Mouse (Mus musculus) neural tube, embryonic 13.5 days (tissue): ENCODE measurements around the gene Ogfod3. TPM values are rescaled to one million over a fixed set of nuclear protein-coding genes. Genes with fewer than 3 reads are reported as not detected.

Experiments used
- ATAC-seq: fragments of 200-750 bp; cut with Nextera tagmentation; 2 replicates; pipeline ENCODE4 v1.8.0; 2017; ENCODE audit warnings: low read depth, mild to moderate bottlenecking, moderate TSS enrichment, moderate library complexity
- H3K27ac ChIP-seq: fragments of 300-500 bp; sonication (generic); replicated peaks from 2 replicates; pipeline ENCODE4 v1.5.1; 2015; ENCODE audit warnings: moderate library complexity, mild to moderate bottlenecking, inconsistent platforms
- H3K27me3 ChIP-seq: fragments of 300-500 bp; sonication (generic); 2 replicates; pipeline ENCODE4 v1.6.1; 2015; ENCODE audit warnings: mild to moderate bottlenecking, inconsistent platforms
- H3K36me3 ChIP-seq: fragments of 300-500 bp; sonication (generic); 2 replicates; pipeline ENCODE4 v1.6.1; 2015; ENCODE audit warnings: mild to moderate bottlenecking, inconsistent platforms
- H3K4me1 ChIP-seq: fragments of 300-500 bp; sonication (generic); replicated peaks from 2 replicates; pipeline ENCODE4 v1.6.1; 2015; ENCODE audit warnings: inconsistent platforms
- H3K4me2 ChIP-seq: fragments of 300-500 bp; sonication (generic); 2 replicates; pipeline ENCODE4 v1.6.1; 2015; ENCODE audit warnings: inconsistent platforms, mild to moderate bottlenecking, moderate library complexity
- H3K4me3 ChIP-seq: fragments of 300-500 bp; sonication (generic); 2 replicates; pipeline ENCODE4 v1.5.1; 2015; ENCODE audit warnings: mild to moderate bottlenecking, inconsistent platforms
- H3K9ac ChIP-seq: fragments of 300-500 bp; sonication (generic); 2 replicates; pipeline ENCODE4 v1.6.1; 2015; ENCODE audit warnings: moderate library complexity, mild to moderate bottlenecking, inconsistent platforms
- H3K9me3 ChIP-seq: fragments of 300-500 bp; sonication (generic); 2 replicates; pipeline ENCODE4 v1.6.1; 2016; ENCODE audit warnings: inconsistent platforms
- WGBS: fragments of 180-500 bp; shearing (Covaris S2); methylation state at CpG from one replicate; pipeline ENCODE4 v1.1.7; 2015; 5-methylcytosine and 5-hydroxymethylcytosine counted together
- polyA plus RNA-seq: library from polyadenylated mRNA; unstranded; fragments of >200 nt; fragmentation: Nextera tagmentation; extraction: Ambion mirVana; gene quantifications from 2 replicates; pipeline ENCODE4 v1.2.1, GENCODE M21; 2015

The Ogfod3 gene
- polyA plus RNA-seq, 1 experiment from 2014 or later = 26.3 TPM

GRCm38 (mm10) chr11:121143325-121144015 is 61.0 kb downstream of the Ogfod3 start:
- H3K9ac ChIP-seq = no peak overlapping the region
- no peaks in the 10 kb centered on the region for H3K9me3 ChIP-seq
- ATAC-seq = no peak
- no peaks in the 10 kb centered on the region; the same call in 1 of the 2 replicates for H3K27me3 ChIP-seq
- H3K4me3 ChIP-seq = no peak overlapping the region
- H3K36me3 ChIP-seq = no peaks in the 10 kb centered on the region
- 0 out of 2 replicates have a peak, but pooled peaks cover 3% of the 10 kb centered on the region for H3K4me1 ChIP-seq
- 81% methylated on average over 9 of the region's 9 CpGs for WGBS
- H3K4me2 ChIP-seq = no peak overlapping the region
- H3K27ac ChIP-seq = no peak overlapping the region

GRCm38 (mm10) chr11:121138732-121139131 is 65.8 kb downstream of the Ogfod3 start:
- no peaks in the 10 kb centered on the region; the same call in 1 of the 2 replicates for H3K27me3 ChIP-seq
- no peak overlapping the region for H3K4me2 ChIP-seq
- 0 out of 2 replicates have a peak, but pooled peaks cover 3% of the 10 kb centered on the region for H3K4me1 ChIP-seq
- H3K27ac ChIP-seq = no peak overlapping the region
- 56% methylated on average over 6 of the region's 6 CpGs for WGBS
- H3K36me3 ChIP-seq = no peaks in the 10 kb centered on the region
- no peaks in the 10 kb centered on the region for H3K9me3 ChIP-seq
- no peak overlapping the region for H3K9ac ChIP-seq
- no peak overlapping the region for H3K4me3 ChIP-seq
- ATAC-seq = no peak

- 85% methylated on average over 5 of the region's 5 CpGs for WGBS
These were observed 66.8 kb downstream of the Ogfod3 start for GRCm38 (mm10) chr11:121137682-121138081.

GRCm38 (mm10) chr11:121134600-121134999 is 69.9 kb downstream of the Ogfod3 start:
- Histone ChIP-seq H3K9me3 (no peaks in the 10 kb centered on the region), H3K4me3 (no peak overlapping the region), H3K36me3 (no peaks in the 10 kb centered on the region), H3K27ac (no peak overlapping the region), H3K4me2 (no peak overlapping the region), H3K27me3 (no peaks in the 10 kb centered on the region; the same call in 1 of the 2 replicates), H3K9ac (no peak overlapping the region), H3K4me1 (no peaks in the 10 kb centered on the region)
- ATAC-seq = no peak
- WGBS = 25% methylated on average over 1 of the region's 1 CpGs

More at GRCm38 (mm10) chr11:121137682-121138081, 66.8 kb downstream of the Ogfod3 start:
- H3K27me3 ChIP-seq = no peaks in the 10 kb centered on the region; the same call in 1 of the 2 replicates
- no peak overlapping the region for H3K9ac ChIP-seq
- no peak overlapping the region for H3K4me3 ChIP-seq
- H3K36me3 ChIP-seq = no peaks in the 10 kb centered on the region
- ATAC-seq = no peak
- H3K9me3 ChIP-seq = no peaks in the 10 kb centered on the region
- no peak overlapping the region for H3K27ac ChIP-seq
- no peak overlapping the region for H3K4me2 ChIP-seq
- H3K4me1 ChIP-seq = 0 out of 2 replicates have a peak, but pooled peaks cover 3% of the 10 kb centered on the region

GRCm38 (mm10) chr11:121129616-121130015 is 74.9 kb downstream of the Ogfod3 start:
- H3K9me3 ChIP-seq = no peaks in the 10 kb centered on the region
- H3K36me3 ChIP-seq = no peaks in the 10 kb centered on the region
- no peak overlapping the region for H3K27ac ChIP-seq
- 83% methylated on average over 1 of the region's 1 CpGs for WGBS
- no peak overlapping the region for H3K4me3 ChIP-seq
- no peak for ATAC-seq
- H3K4me2 ChIP-seq = no peak overlapping the region
- no peaks in the 10 kb centered on the region for H3K27me3 ChIP-seq
- H3K4me1 ChIP-seq = no peaks in the 10 kb centered on the region
- H3K9ac ChIP-seq = no peak overlapping the region

Other genes starting within 250 kb of the Ogfod3 start
- 135 and 138 TPM in 2 replicates for gene Csnk1d, start 213.4 kb downstream of the Ogfod3 start, polyA plus RNA-seq
- gene Cd7, start 165.3 kb downstream of the Ogfod3 start, polyA plus RNA-seq = 0.20 TPM in 1 of 2 replicates, not detected in the other
- gene Sectm1b, start 141.1 kb downstream of the Ogfod3 start, polyA plus RNA-seq = not detected in 2 replicates
- not detected in 2 replicates for gene Sectm1a, start 123.5 kb downstream of the Ogfod3 start, polyA plus RNA-seq
- gene Tex19.2, start 86.0 kb downstream of the Ogfod3 start, polyA plus RNA-seq = not detected in 2 replicates
- gene Tex19.1, start 58.6 kb downstream of the Ogfod3 start, polyA plus RNA-seq = not detected in 2 replicates
- 0.47 and 0.56 TPM in 2 replicates for gene Uts2r, start 44.4 kb downstream of the Ogfod3 start, polyA plus RNA-seq
- gene Hexdc, start 278 bp downstream of the Ogfod3 start, polyA plus RNA-seq = 16.8 and 17.8 TPM in 2 replicates
- 36.9 and 40.4 TPM in 2 replicates for gene Cybc1, start 24.6 kb upstream of the Ogfod3 start, polyA plus RNA-seq
- gene Narf, start 32.5 kb upstream of the Ogfod3 start, polyA plus RNA-seq = 104 and 112 TPM in 2 replicates
- gene Foxk2, start 55.3 kb upstream of the Ogfod3 start, polyA plus RNA-seq = 10.5 and 10.9 TPM in 2 replicates
- 83.2 and 89.9 TPM in 2 replicates for gene Wdr45b, start 149.7 kb upstream of the Ogfod3 start, polyA plus RNA-seq
- gene Rab40b, start 183.5 kb upstream of the Ogfod3 start, polyA plus RNA-seq = 10.1 and 11.1 TPM in 2 replicates
- 11.8 and 12.2 TPM in 2 replicates for gene Fn3krp, start 216.7 kb upstream of the Ogfod3 start, polyA plus RNA-seq
- gene Fn3k, start 230.2 kb upstream of the Ogfod3 start, polyA plus RNA-seq = 5.1 and 6.1 TPM in 2 replicates
- gene Tbcd, start 247.2 kb upstream of the Ogfod3 start, polyA plus RNA-seq = 56.3 and 58.4 TPM in 2 replicates